Mouse (Mus musculus): ENCODE results near the gene 2900026A02Rik. TPM values are rescaled to one million over a fixed set of nuclear protein-coding genes. Genes with fewer than 3 reads are reported as not detected.
A peak's percentile ranks its signal among the peaks of the same experiment; 100 is the strongest.

Gene 2900026A02Rik
- polyA plus RNA-seq, 1 experiment from 2014 or later = 5.3 TPM

- no peaks in the 10 kb centered on the region for H3K27me3 ChIP-seq (ENCODE audit: control insufficient read depth, insufficient read depth, low read length)
- H3K27ac ChIP-seq (replicated peaks) = no peak overlapping the region
- WGBS = 77% methylated on average over 10 of the region's 10 CpGs
- DNase-seq (ENCODE audit: low spot score) (no peak), ATAC-seq (ENCODE audit: low FRiP score, low TSS enrichment) (no peak)
- H3K4me2 ChIP-seq (replicated peaks; ENCODE audit: low read depth) = no peak overlapping the region
- H3K36me3 ChIP-seq (ENCODE audit: control insufficient read depth, insufficient read depth, low read length) = peaks cover 9% of the 10 kb centered on the region
- no peak for TF ChIP-seq CTCF (IDR thresholded peaks at IDR 0.05; ENCODE audit: low read depth)
- no peak for TF ChIP-seq EP300 (optimal IDR thresholded peaks at IDR 0.05)
- H3K4me1 ChIP-seq (replicated peaks; ENCODE audit: control insufficient read depth, insufficient read depth) = no peaks in the 10 kb centered on the region
- no peak overlapping the region for H3K9ac ChIP-seq (ENCODE audit: low read length)
- no peak overlapping the region for H3K4me3 ChIP-seq (ENCODE audit: low read depth, low read length)
- H3K9me3 ChIP-seq (ENCODE audit: control insufficient read depth, low read length) = no peaks in the 10 kb centered on the region
Measured at GRCm38 (mm10) chr5:113101457-113101856, 119.6 kb downstream of the 2900026A02Rik start.

- TF ChIP-seq CTCF (IDR thresholded peaks at IDR 0.05; ENCODE audit: low read depth) (no peak), EP300 (optimal IDR thresholded peaks at IDR 0.05) (no peak)
- H3K36me3 ChIP-seq (ENCODE audit: control insufficient read depth, insufficient read depth, low read length) = peaks cover 9% of the 10 kb centered on the region
- no peaks in the 10 kb centered on the region for H3K27me3 ChIP-seq (ENCODE audit: control insufficient read depth, insufficient read depth, low read length)
- no peaks in the 10 kb centered on the region for H3K4me1 ChIP-seq (replicated peaks; ENCODE audit: control insufficient read depth, insufficient read depth)
- ATAC-seq (ENCODE audit: low FRiP score, low TSS enrichment) (no peak), DNase-seq (ENCODE audit: low spot score) (no peak)
- 56% methylated on average over 11 of the region's 11 CpGs for WGBS
- no peak overlapping the region for H3K9ac ChIP-seq (ENCODE audit: low read length)
- no peak overlapping the region for H3K4me3 ChIP-seq (ENCODE audit: low read depth, low read length)
- no peak overlapping the region for H3K27ac ChIP-seq (replicated peaks)
- no peaks in the 10 kb centered on the region for H3K9me3 ChIP-seq (ENCODE audit: control insufficient read depth, low read length)
- no peak overlapping the region for H3K4me2 ChIP-seq (replicated peaks; ENCODE audit: low read depth)
Measured at GRCm38 (mm10) chr5:113100422-113100821, 120.6 kb downstream of the 2900026A02Rik start.

- Histone ChIP-seq H3K4me2 (replicated peaks; ENCODE audit: low read depth) (no peak overlapping the region), H3K36me3 (ENCODE audit: control insufficient read depth, insufficient read depth, low read length) (peaks cover 12% of the 10 kb centered on the region), H3K9me3 (ENCODE audit: control insufficient read depth, low read length) (no peaks in the 10 kb centered on the region), H3K27me3 (ENCODE audit: control insufficient read depth, insufficient read depth, low read length) (no peaks in the 10 kb centered on the region), H3K4me1 (replicated peaks; ENCODE audit: control insufficient read depth, insufficient read depth) (no peaks in the 10 kb centered on the region), H3K4me3 (ENCODE audit: low read depth, low read length) (no peak overlapping the region), H3K9ac (ENCODE audit: low read length) (no peak overlapping the region), H3K27ac (replicated peaks) (no peak overlapping the region)
- DNase-seq (ENCODE audit: low spot score) (peak; percentile 90), ATAC-seq (ENCODE audit: low FRiP score, low TSS enrichment) (peak; percentile 19)
- TF ChIP-seq EP300 (optimal IDR thresholded peaks at IDR 0.05) (no peak), CTCF (IDR thresholded peaks at IDR 0.05; ENCODE audit: low read depth) (peak; percentile 100)
- WGBS = 33% methylated on average over 1 of the region's 1 CpGs
Measured at GRCm38 (mm10) chr5:113099546-113099945, 121.5 kb downstream of the 2900026A02Rik start.

GRCm38 (mm10) chr5:113097551-113097950 lies 123.5 kb downstream of the 2900026A02Rik start:
- no peak for TF ChIP-seq EP300 (optimal IDR thresholded peaks at IDR 0.05)
- no peak for TF ChIP-seq CTCF (IDR thresholded peaks at IDR 0.05; ENCODE audit: low read depth)
- no peak overlapping the region for H3K27ac ChIP-seq (replicated peaks)
- H3K36me3 ChIP-seq (ENCODE audit: control insufficient read depth, insufficient read depth, low read length) = peaks cover 12% of the 10 kb centered on the region
- no peaks in the 10 kb centered on the region for H3K9me3 ChIP-seq (ENCODE audit: control insufficient read depth, low read length)
- no peak overlapping the region for H3K9ac ChIP-seq (ENCODE audit: low read length)
- 95% methylated on average over 17 of the region's 17 CpGs for WGBS
- no peaks in the 10 kb centered on the region for H3K27me3 ChIP-seq (ENCODE audit: control insufficient read depth, insufficient read depth, low read length)
- ATAC-seq (ENCODE audit: low FRiP score, low TSS enrichment) (no peak), DNase-seq (ENCODE audit: low spot score) (no peak)
- H3K4me1 ChIP-seq (replicated peaks; ENCODE audit: control insufficient read depth, insufficient read depth) = no peaks in the 10 kb centered on the region
- H3K4me3 ChIP-seq (ENCODE audit: low read depth, low read length) = no peak overlapping the region
- no peak overlapping the region for H3K4me2 ChIP-seq (replicated peaks; ENCODE audit: low read depth)

- H3K4me3 ChIP-seq (ENCODE audit: low read depth, low read length) = no peak overlapping the region
- H3K4me2 ChIP-seq (replicated peaks; ENCODE audit: low read depth) = no peak overlapping the region
- no peaks in the 10 kb centered on the region for H3K27me3 ChIP-seq (ENCODE audit: control insufficient read depth, insufficient read depth, low read length)
- no peak for ATAC-seq (ENCODE audit: low FRiP score, low TSS enrichment)
- TF ChIP-seq CTCF (IDR thresholded peaks at IDR 0.05; ENCODE audit: low read depth) = no peak
- no peak for TF ChIP-seq EP300 (optimal IDR thresholded peaks at IDR 0.05)
- DNase-seq (ENCODE audit: low spot score) = no peak
- H3K9ac ChIP-seq (ENCODE audit: low read length) = no peak overlapping the region
- no peaks in the 10 kb centered on the region for H3K4me1 ChIP-seq (replicated peaks; ENCODE audit: control insufficient read depth, insufficient read depth)
- 78% methylated on average over 18 of the region's 18 CpGs for WGBS
- no peaks in the 10 kb centered on the region for H3K9me3 ChIP-seq (ENCODE audit: control insufficient read depth, low read length)
- no peak overlapping the region for H3K27ac ChIP-seq (replicated peaks)
- peaks cover 16% of the 10 kb centered on the region for H3K36me3 ChIP-seq (ENCODE audit: control insufficient read depth, insufficient read depth, low read length)
Measured at GRCm38 (mm10) chr5:113095456-113095855, 125.6 kb downstream of the 2900026A02Rik start.

- no peak for DNase-seq (ENCODE audit: low spot score)
- Histone ChIP-seq H3K27me3 (ENCODE audit: control insufficient read depth, insufficient read depth, low read length) (no peaks in the 10 kb centered on the region), H3K4me1 (replicated peaks; ENCODE audit: control insufficient read depth, insufficient read depth) (no peaks in the 10 kb centered on the region), H3K9ac (ENCODE audit: low read length) (no peak overlapping the region), H3K4me2 (replicated peaks; ENCODE audit: low read depth) (no peak overlapping the region), H3K36me3 (ENCODE audit: control insufficient read depth, insufficient read depth, low read length) (peaks cover 18% of the 10 kb centered on the region), H3K27ac (replicated peaks) (no peak overlapping the region), H3K9me3 (ENCODE audit: control insufficient read depth, low read length) (no peaks in the 10 kb centered on the region), H3K4me3 (ENCODE audit: low read depth, low read length) (no peak overlapping the region)
- TF ChIP-seq EP300 (optimal IDR thresholded peaks at IDR 0.05) = no peak
- TF ChIP-seq CTCF (IDR thresholded peaks at IDR 0.05; ENCODE audit: low read depth) = no peak
- ATAC-seq (ENCODE audit: low FRiP score, low TSS enrichment) = no peak
- WGBS = 65% methylated on average over 7 of the region's 7 CpGs
Measured at GRCm38 (mm10) chr5:113092406-113092805, 128.6 kb downstream of the 2900026A02Rik start.
